Mouse (Mus musculus) CD4-positive, CD25-positive, alpha-beta regulatory T cell (primary cell): ENCODE results near the gene Taar7f. TPM values are rescaled to one million over a fixed set of nuclear protein-coding genes. Genes with fewer than 3 reads are reported as not detected.

ENCODE experiments used
- polyA plus RNA-seq: library from polyadenylated mRNA; unstranded; fragments of 100-300 nt; shearing (Covaris generic); gene quantifications from one replicate; pipeline ENCODE4 v1.2.1, GENCODE M21; 2017

Taar7f gene
- not detected for polyA plus RNA-seq

GRCm38 (mm10) chr10:24049210-24049609, at the start of gene Taar7f:
Gene Taar7f, plus strand, starts transcription at chr10:24049510.

DNA sequence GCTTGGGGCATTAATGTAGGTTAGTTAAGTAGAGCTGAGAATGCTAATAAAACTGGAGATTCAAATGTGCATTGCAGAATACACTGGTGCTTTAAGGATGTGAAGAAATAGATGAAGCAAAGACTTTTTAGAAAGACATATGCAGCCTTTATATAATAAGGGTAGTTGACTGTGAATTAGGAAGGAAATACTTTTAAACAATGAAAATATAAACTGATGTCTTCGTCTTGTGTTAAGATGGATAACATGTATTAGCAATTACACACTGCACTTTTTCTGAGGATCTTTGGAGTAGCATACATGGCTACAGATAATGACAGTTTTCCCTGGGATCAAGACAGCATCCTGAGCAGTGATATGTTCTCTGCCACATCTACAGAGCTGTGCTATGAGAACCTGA, 49.7 kb upstream of the Taar7f start, which contains the start of gene Taar7b:
Taar7b (plus strand) TSS at position 301 of the 400 bp plus-strand sequence.

DNA sequence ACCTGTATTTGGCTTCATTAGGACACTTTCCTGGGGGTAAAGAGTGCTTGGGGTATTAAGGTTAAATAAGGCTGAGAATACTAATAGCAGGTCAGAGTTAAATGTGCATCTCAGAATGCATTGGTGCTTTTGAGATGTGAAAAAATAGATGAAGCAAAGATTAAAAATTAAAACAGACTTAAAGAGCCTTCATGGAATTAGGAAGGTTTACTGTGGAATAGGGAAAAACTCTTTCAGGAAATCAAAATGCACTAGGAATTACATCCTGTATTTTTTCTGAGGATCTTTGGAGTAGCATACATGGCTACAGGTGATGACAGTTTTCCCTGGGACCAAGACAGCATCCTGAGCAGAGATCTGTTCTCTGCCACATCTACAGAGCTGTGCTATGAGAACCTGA, 22.4 kb upstream of the Taar7f start, which contains the start of gene Taar7d:
Taar7d (plus strand) TSS at position 301 of the 400 bp plus-strand sequence.

GRCm38 (mm10) chr10:24037314-24037713, 12.0 kb upstream of the Taar7f start, which contains the start of gene Taar7e:
Gene Taar7e, plus strand, starts transcription at chr10:24037614.

GRCm38 (mm10) chr10:24076200-24076599, 26.9 kb downstream of the Taar7f start, which contains the start of gene Taar8a:
Gene Taar8a, plus strand, starts transcription at chr10:24076500.

DNA sequence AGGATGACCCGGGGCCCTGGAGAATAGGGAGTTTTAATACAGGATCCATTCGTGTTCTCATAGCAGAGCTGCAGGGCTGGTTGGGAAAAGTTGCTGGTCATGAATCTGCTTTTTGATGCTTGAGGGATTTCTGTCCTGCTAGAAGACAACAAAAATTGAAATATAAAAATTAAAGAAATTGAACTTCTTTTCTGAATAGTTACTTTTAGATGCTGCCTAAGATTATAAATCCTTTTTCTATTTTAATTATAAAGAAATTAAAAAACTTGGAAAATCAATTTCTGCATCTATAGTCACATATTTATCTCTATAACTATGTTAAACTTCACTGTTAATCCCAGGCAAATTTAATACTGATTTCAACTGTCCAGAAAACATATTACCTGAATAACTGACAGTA, 42.9 kb downstream of the Taar7f start, which contains the start of gene Taar8b:
Taar8b (minus strand) TSS at position 101 of the 400 bp plus-strand sequence.

Other genes with a start within 250 kb of the Taar7f start
- gene Vnn3, start 198.0 kb upstream of the Taar7f start, polyA plus RNA-seq: 0.10 TPM
- gene Vnn1, start 154.8 kb upstream of the Taar7f start, polyA plus RNA-seq: not detected
- gene Taar1, start 129.2 kb upstream of the Taar7f start, polyA plus RNA-seq: not detected
- gene Taar2, start 110.9 kb upstream of the Taar7f start, polyA plus RNA-seq: not detected
- gene Taar3, start 100.0 kb upstream of the Taar7f start, polyA plus RNA-seq: not detected
- not detected for gene Taar4, start 89.0 kb upstream of the Taar7f start, polyA plus RNA-seq
- not detected for gene Taar5, start 78.8 kb upstream of the Taar7f start, polyA plus RNA-seq
- gene Taar6, start 63.9 kb upstream of the Taar7f start, polyA plus RNA-seq: not detected
- not detected for gene Taar7a, start 56.0 kb upstream of the Taar7f start, polyA plus RNA-seq
- not detected for gene Taar7b, start 49.6 kb upstream of the Taar7f start, polyA plus RNA-seq
- gene Taar7d, start 22.3 kb upstream of the Taar7f start, polyA plus RNA-seq: not detected
- gene Taar7e, start 11.9 kb upstream of the Taar7f start, polyA plus RNA-seq: not detected
- gene Taar8a, start 27.0 kb downstream of the Taar7f start, polyA plus RNA-seq: not detected
- not detected for gene Taar8b, start 42.8 kb downstream of the Taar7f start, polyA plus RNA-seq
- gene Taar8c, start 52.4 kb downstream of the Taar7f start, polyA plus RNA-seq: not detected
- gene Taar9, start 60.0 kb downstream of the Taar7f start, polyA plus RNA-seq: not detected
- 38.7 TPM for gene Stx7, start 99.8 kb downstream of the Taar7f start, polyA plus RNA-seq
- gene Moxd1, start 174.0 kb downstream of the Taar7f start, polyA plus RNA-seq: not detected